Mouse (Mus musculus): ENCODE data around the gene Btbd3.
"Not testable (repeated sequence)": the region's sequence is repeated elsewhere in the genome, so short reads cannot be mapped to it uniquely, and the experiment has no call there.

Btbd3 gene

GRCm38 (mm10) chr2:138279641-138280040 lies 23.3 kb downstream of the Btbd3 start:
- no peak for ATAC-seq (ENCODE audit: low TSS enrichment)

GRCm38 (mm10) chr2:138280225-138280711 lies 23.9 kb downstream of the Btbd3 start:
- ATAC-seq (ENCODE audit: low TSS enrichment) = peak; percentile 51

- ATAC-seq (ENCODE audit: low TSS enrichment) = no peak
These were observed 25.3 kb downstream of the Btbd3 start for GRCm38 (mm10) chr2:138281550-138282201.

- no peak for ATAC-seq (ENCODE audit: low TSS enrichment)
These were observed 27.0 kb downstream of the Btbd3 start for GRCm38 (mm10) chr2:138283372-138283771.

GRCm38 (mm10) chr2:138283856-138284255 lies 27.5 kb downstream of the Btbd3 start:
- ATAC-seq (ENCODE audit: low TSS enrichment) = no peak

GRCm38 (mm10) chr2:138285811-138286210 lies 29.4 kb downstream of the Btbd3 start:
- ATAC-seq (ENCODE audit: low TSS enrichment) = no peak

- no peak for ATAC-seq (ENCODE audit: low TSS enrichment)
These were observed 33.8 kb downstream of the Btbd3 start for GRCm38 (mm10) chr2:138290154-138290553.

GRCm38 (mm10) chr2:138294286-138294685 lies 37.9 kb downstream of the Btbd3 start:
- no peak for ATAC-seq (ENCODE audit: low TSS enrichment)

- ATAC-seq (ENCODE audit: low TSS enrichment) = no peak
These were observed 49.9 kb downstream of the Btbd3 start for GRCm38 (mm10) chr2:138306236-138306635.

- ATAC-seq (ENCODE audit: low TSS enrichment) = peak; percentile 85
These were observed 59.3 kb downstream of the Btbd3 start for GRCm38 (mm10) chr2:138315644-138316043.

GRCm38 (mm10) chr2:138320408-138320807 lies 64.0 kb downstream of the Btbd3 start:
- no peak for ATAC-seq (ENCODE audit: low TSS enrichment)

- ATAC-seq (ENCODE audit: low TSS enrichment) = no peak
These were observed 64.7 kb downstream of the Btbd3 start for GRCm38 (mm10) chr2:138321041-138321481.

- ATAC-seq (ENCODE audit: low TSS enrichment) = no peak
These were observed 66.1 kb downstream of the Btbd3 start for GRCm38 (mm10) chr2:138322270-138323114.

- ATAC-seq (ENCODE audit: low TSS enrichment) = no peak
These were observed 70.0 kb downstream of the Btbd3 start for GRCm38 (mm10) chr2:138326367-138326766.

- ATAC-seq (ENCODE audit: low TSS enrichment) = not testable (repeated sequence)
These were observed 77.8 kb downstream of the Btbd3 start for GRCm38 (mm10) chr2:138334198-138334597.

GRCm38 (mm10) chr2:138337886-138338494 lies 81.6 kb downstream of the Btbd3 start:
- peak; percentile 76 for ATAC-seq (ENCODE audit: low TSS enrichment)

- no peak for ATAC-seq (ENCODE audit: low TSS enrichment)
These were observed 82.2 kb downstream of the Btbd3 start for GRCm38 (mm10) chr2:138338524-138338923.

GRCm38 (mm10) chr2:138355366-138355765 lies 99.0 kb downstream of the Btbd3 start:
- ATAC-seq (ENCODE audit: low TSS enrichment) = no peak

GRCm38 (mm10) chr2:138362474-138362873 lies 106.1 kb downstream of the Btbd3 start:
- no peak for ATAC-seq (ENCODE audit: low TSS enrichment)

- no peak for ATAC-seq (ENCODE audit: low TSS enrichment)
These were observed 109.0 kb downstream of the Btbd3 start for GRCm38 (mm10) chr2:138365391-138365790.

- ATAC-seq (ENCODE audit: low TSS enrichment) = no peak
These were observed 118.2 kb downstream of the Btbd3 start for GRCm38 (mm10) chr2:138374556-138374955.

GRCm38 (mm10) chr2:138378855-138379254 lies 122.5 kb downstream of the Btbd3 start:
- ATAC-seq (ENCODE audit: low TSS enrichment) = no peak

All from frontal cortex, adult (tissue).